Mouse (Mus musculus) limb, embryonic 14.5 days (tissue): ENCODE measurements at regions not wholly inside any gene's neighbourhood (a gene's known extent, or its start where the extent isn't known, plus 50 kb on each side); places are given as distances from the start of the nearest gene placed in this dataset.
A peak's percentile ranks its signal among the peaks of the same experiment; 100 is the strongest.

Experiments used
- ATAC-seq: fragments of 200-750 bp; cut with Nextera tagmentation; 2 replicates; pipeline ENCODE4 v1.8.0; 2017; ENCODE audit warnings: low read depth, moderate number of reproducible peaks, moderate TSS enrichment; ENCODE audit not compliant: low FRiP score
- DNase-seq: peaks from one replicate; pipeline ENCODE4 v3.0.0-alpha.2; 2015; ENCODE audit warnings: low spot score
- H3K27ac ChIP-seq: fragments of 300-500 bp; sonication (generic); replicated peaks from 2 replicates; pipeline ENCODE4 v1.5.1; 2014; ENCODE audit warnings: low read depth, mild to moderate bottlenecking, low read length, moderate library complexity, mixed read lengths
- H3K27me3 ChIP-seq: fragments of 300-500 bp; sonication (generic); 2 replicates; pipeline ENCODE4 v1.6.1; 2014; ENCODE audit warnings: low read length, mixed read lengths; ENCODE audit not compliant: control insufficient read depth, insufficient read depth
- H3K36me3 ChIP-seq: fragments of 300-500 bp; sonication (generic); 2 replicates; pipeline ENCODE4 v1.6.1; 2014; ENCODE audit warnings: mild to moderate bottlenecking, low read length, moderate library complexity, mixed read lengths; ENCODE audit not compliant: control insufficient read depth, insufficient read depth
- H3K4me1 ChIP-seq: fragments of 300-500 bp; sonication (generic); 2 replicates; pipeline ENCODE4 v1.6.1; 2014; ENCODE audit warnings: antibody characterized with exemption, low read length, mixed read lengths; ENCODE audit not compliant: control insufficient read depth, insufficient read depth
- H3K4me2 ChIP-seq: fragments of 300-500 bp; sonication (generic); replicated peaks from 2 replicates; pipeline ENCODE4 v1.6.1; 2014; ENCODE audit warnings: low read depth, mild to moderate bottlenecking, low read length, moderate library complexity; ENCODE audit not compliant: severe bottlenecking
- H3K4me3 ChIP-seq: fragments of 300-500 bp; sonication (generic); replicated peaks from 2 replicates; pipeline ENCODE4 v1.5.1; 2014; ENCODE audit warnings: low read length
- H3K9ac ChIP-seq: fragments of 300-500 bp; sonication (generic); 2 replicates; pipeline ENCODE4 v1.6.1; 2014; ENCODE audit warnings: mild to moderate bottlenecking, low read depth, low read length, moderate library complexity; ENCODE audit not compliant: severe bottlenecking
- H3K9me3 ChIP-seq: fragments of 300-500 bp; sonication (generic); 2 replicates; pipeline ENCODE4 v1.6.1; 2016; ENCODE audit warnings: low read length; ENCODE audit not compliant: control insufficient read depth
- POLR2A ChIP-seq: fragments of 200-500 bp; IDR thresholded peaks from 2 replicates; pipeline ENCODE4 v1.8.0; 2012; ENCODE audit warnings: inconsistent platforms, mild to moderate bottlenecking, moderate library complexity, borderline replicate concordance; ENCODE audit not compliant: insufficient read depth, insufficient read length; ENCODE audit errors: extremely low read depth
- WGBS: fragments of 180-500 bp; shearing (Covaris S2); extraction: QIAGEN DNeasy Blood & Tissue Kit; methylation state at CpG from one replicate; pipeline ENCODE4 v1.1.7; 2014; 5-methylcytosine and 5-hydroxymethylcytosine counted together

DNA sequence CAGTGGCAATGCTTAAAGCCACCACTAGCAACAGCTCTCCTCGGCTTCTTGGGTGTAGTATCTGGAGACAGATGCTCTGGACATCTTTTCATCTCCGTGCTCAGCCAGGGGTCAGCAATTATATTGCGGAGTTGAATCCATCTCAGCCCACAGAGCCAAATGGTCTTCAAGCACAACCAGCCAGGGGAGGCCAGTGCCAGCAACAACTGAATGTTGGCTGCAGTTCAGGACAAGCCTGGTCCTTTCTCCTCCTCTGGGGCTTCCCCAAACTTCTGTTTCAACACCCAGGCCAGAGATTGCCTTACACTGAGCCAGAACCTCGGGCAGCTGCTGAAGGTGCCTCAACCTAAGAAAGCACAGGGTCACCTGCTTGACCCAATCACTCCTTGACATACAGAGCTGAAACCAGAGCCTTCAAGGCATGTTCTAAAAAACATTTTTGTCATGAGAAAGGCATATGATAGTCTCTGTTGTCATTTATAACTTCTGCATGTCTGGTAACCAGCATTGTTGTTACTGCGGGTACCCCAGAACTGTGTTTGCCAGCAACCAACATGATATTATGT lies 169.9 kb upstream of the Lef1 start:
- H3K9me3 ChIP-seq, result no peaks in the 10 kb centered on the region
- ATAC-seq (peak; percentile 39; the same call in 1 of the 2 replicates), DNase-seq (no peak)
- H3K27me3 ChIP-seq, result no peaks in the 10 kb centered on the region
- WGBS, result 77% methylated on average over 5 of the region's 5 CpGs
- no peak overlapping the region for H3K4me3 ChIP-seq
- no peak overlapping the region for H3K27ac ChIP-seq
- no peak overlapping the region for H3K4me2 ChIP-seq
- H3K4me1 ChIP-seq, result peaks cover 11% of the 10 kb centered on the region; the same call in 1 of the 2 replicates
- no peak overlapping the region for H3K9ac ChIP-seq
- TF ChIP-seq POLR2A, result no peak
- no peaks in the 10 kb centered on the region for H3K36me3 ChIP-seq

DNA sequence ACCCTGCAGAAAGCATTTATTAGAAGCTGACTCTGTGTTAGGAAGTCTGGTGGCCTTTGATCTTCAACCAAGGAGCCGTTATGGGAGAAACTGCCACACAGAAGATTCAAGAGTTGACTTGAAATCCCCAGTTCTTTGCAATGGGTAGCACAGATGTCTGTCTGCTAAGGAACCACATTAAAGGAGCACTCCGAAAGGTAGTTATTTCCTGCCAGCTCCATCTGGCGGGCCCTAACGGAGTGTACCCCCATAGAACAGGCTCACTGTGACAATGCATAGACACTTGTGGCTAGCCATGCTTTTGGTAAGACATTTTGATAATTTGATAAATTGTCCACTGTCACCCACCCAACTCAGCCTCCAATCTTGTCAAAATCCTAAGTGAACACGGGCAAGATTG lies 173.3 kb upstream of the Lef1 start:
- Histone ChIP-seq H3K27ac (no peak overlapping the region), H3K4me2 (no peak overlapping the region), H3K9me3 (no peaks in the 10 kb centered on the region), H3K4me3 (no peak overlapping the region), H3K36me3 (no peaks in the 10 kb centered on the region), H3K4me1 (peaks cover 9% of the 10 kb centered on the region; the same call in 1 of the 2 replicates), H3K9ac (no peak overlapping the region), H3K27me3 (no peaks in the 10 kb centered on the region)
- ATAC-seq (no peak), DNase-seq (no peak)
- no peak for TF ChIP-seq POLR2A
- WGBS, result 37% methylated on average over 5 of the region's 5 CpGs

DNA sequence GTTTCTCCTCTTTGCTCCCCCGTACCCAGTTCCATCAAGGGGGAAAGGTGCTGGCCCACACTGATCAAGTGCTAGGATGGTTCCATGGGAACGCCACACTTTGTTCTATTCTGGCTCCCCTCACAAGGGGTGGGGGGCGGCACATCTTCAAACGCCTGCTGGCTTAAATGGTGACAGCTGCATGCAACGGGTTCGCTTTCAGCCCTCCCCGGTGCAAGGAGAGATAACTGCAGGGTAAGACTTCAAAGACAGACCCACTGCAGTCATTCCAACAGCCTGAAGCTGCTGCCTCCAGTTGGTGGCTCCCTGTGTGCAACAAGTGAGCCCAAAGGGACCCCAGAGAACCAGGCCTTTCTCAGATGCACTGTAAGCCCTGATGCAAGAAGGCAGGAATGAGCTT lies 173.9 kb upstream of the Lef1 start:
- 32% methylated on average over 7 of the region's 7 CpGs for WGBS
- H3K9ac ChIP-seq, result no peak overlapping the region
- H3K27me3 ChIP-seq, result no peaks in the 10 kb centered on the region
- peaks cover 9% of the 10 kb centered on the region; the same call in 1 of the 2 replicates for H3K4me1 ChIP-seq
- no peak for DNase-seq
- H3K4me2 ChIP-seq, result no peak overlapping the region
- ATAC-seq, result 0 out of 2 replicates have a peak, but pooled peaks have one; percentile 39
- no peaks in the 10 kb centered on the region for H3K9me3 ChIP-seq
- TF ChIP-seq POLR2A, result no peak
- H3K27ac ChIP-seq, result no peak overlapping the region
- no peak overlapping the region for H3K4me3 ChIP-seq
- no peaks in the 10 kb centered on the region for H3K36me3 ChIP-seq

GRCm38 (mm10) chr3:130935926-130936315 lies 174.3 kb upstream of the Lef1 start:
- WGBS, result 47% methylated on average over 11 of the region's 11 CpGs
- H3K9me3 ChIP-seq, result no peaks in the 10 kb centered on the region
- ATAC-seq (no peak), DNase-seq (no peak)
- H3K9ac ChIP-seq, result no peak overlapping the region
- no peak overlapping the region for H3K4me3 ChIP-seq
- H3K4me1 ChIP-seq, result peaks cover 9% of the 10 kb centered on the region; the same call in 1 of the 2 replicates
- H3K27me3 ChIP-seq, result no peaks in the 10 kb centered on the region
- no peaks in the 10 kb centered on the region for H3K36me3 ChIP-seq
- H3K27ac ChIP-seq, result peak overlapping the region; percentile 55; the same call in 1 of the 2 replicates
- TF ChIP-seq POLR2A, result no peak
- no peak overlapping the region for H3K4me2 ChIP-seq

DNA sequence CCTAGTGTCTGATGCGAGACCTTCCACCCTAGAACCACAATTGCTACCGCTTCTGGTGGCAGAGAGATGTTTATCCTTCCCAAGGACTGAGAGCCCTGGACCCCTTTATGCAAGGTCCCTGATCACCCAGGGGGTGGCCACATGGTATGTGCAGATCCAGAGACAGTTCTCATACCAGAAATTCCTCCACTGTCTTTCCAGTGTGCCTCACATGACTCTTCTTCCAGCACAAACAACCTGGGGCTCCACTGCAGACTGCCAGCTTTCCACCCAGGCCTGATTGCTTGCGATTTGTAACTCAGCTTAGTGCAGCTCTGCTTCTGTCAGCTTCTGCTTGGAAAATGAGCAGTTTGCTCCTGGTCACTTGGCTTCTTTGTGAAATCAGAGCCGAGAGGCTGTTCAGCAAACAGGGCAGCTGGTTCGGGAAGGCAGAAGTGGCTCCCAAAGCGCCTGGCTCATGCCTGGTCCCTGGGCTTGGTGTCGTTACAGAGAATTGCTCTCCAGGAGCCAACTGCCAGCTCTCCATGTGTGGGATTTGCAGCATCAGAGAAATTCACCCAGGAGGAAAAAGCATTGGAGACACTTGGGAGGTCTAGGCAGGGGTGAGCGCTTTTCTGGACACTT lies 174.9 kb upstream of the Lef1 start:
- ATAC-seq (peak; percentile 46; the same call in 1 of the 2 replicates), DNase-seq (no peak)
- peak overlapping the region; percentile 55 for H3K27ac ChIP-seq
- H3K4me1 ChIP-seq, result peaks cover 9% of the 10 kb centered on the region; the same call in 1 of the 2 replicates
- TF ChIP-seq POLR2A, result no peak
- 40% methylated on average over 8 of the region's 8 CpGs for whole genome bisulfite sequencing
- H3K36me3 ChIP-seq, result no peaks in the 10 kb centered on the region
- H3K27me3 ChIP-seq, result no peaks in the 10 kb centered on the region
- no peak overlapping the region for H3K9ac ChIP-seq
- H3K9me3 ChIP-seq, result no peaks in the 10 kb centered on the region
- no peak overlapping the region for H3K4me2 ChIP-seq
- H3K4me3 ChIP-seq, result no peak overlapping the region
